Mouse (Mus musculus) lung, postnatal 14 days (tissue): ENCODE measurements around the gene Fn3k.

ENCODE experiments used
- DNase-seq: peaks from one replicate; pipeline ENCODE4 v3.0.0; 2021

Fn3k gene

DNA sequence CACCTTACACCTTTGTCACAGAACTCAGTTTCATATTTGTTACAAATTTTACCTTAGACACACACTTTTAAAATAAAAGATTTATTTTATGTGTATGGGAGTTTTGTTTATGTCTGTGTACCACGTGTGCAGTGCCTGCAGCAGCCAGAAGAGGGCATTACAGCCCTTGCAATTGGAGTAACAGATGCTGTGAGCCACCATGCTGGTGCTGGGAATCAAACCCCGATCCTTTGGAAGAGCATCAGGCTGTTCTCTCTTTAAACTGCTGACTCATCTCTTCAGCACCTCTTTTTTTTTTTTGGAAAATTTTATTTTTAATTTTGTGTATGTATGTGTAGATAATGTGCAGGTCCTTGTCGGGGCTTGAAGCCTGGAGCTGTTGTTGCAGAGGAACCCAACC, 23.2 kb downstream of the Fn3k start:
- DNase-seq: no peak

DNA sequence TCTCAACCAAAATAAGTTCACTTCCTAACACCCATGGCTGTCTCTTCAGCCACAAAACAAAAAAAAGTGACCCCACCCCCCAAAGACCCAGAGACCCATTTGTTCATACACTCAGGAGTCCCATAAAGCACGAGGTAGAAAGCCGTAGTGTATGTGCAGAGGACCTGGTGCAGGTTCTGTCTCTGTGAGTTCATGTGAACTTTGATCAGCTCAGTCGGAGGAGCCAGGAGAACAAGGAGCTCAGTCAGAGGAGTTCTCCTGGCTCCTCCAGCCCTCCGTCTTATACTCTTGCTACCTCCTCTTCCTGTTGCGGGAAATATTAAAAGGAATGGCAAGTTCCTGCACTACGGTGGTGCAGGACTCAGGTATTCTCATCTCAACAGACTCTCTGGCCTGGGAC, 32.7 kb downstream of the Fn3k start:
- no peak for DNase-seq

DNA sequence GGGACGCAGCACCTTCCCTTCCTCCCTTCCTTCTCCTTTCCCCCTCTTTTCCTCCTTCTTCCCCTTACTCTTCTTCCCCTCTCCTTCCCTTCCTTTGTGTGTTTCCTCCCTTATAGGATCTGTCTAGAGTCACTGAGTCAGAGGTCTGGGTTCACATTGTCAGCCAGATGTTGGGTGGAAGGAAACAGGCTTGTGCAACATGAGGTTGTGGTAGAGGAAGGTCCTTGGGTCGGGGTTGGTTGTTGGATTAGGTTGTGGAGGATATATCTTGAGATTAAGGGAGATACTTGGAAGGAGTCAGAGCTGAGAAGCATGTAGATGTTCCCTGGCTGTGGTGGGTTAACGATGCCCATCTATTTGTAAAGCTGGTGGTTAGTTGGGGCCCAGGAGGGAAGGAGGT, 40.1 kb downstream of the Fn3k start:
- no peak for DNase-seq

DNA sequence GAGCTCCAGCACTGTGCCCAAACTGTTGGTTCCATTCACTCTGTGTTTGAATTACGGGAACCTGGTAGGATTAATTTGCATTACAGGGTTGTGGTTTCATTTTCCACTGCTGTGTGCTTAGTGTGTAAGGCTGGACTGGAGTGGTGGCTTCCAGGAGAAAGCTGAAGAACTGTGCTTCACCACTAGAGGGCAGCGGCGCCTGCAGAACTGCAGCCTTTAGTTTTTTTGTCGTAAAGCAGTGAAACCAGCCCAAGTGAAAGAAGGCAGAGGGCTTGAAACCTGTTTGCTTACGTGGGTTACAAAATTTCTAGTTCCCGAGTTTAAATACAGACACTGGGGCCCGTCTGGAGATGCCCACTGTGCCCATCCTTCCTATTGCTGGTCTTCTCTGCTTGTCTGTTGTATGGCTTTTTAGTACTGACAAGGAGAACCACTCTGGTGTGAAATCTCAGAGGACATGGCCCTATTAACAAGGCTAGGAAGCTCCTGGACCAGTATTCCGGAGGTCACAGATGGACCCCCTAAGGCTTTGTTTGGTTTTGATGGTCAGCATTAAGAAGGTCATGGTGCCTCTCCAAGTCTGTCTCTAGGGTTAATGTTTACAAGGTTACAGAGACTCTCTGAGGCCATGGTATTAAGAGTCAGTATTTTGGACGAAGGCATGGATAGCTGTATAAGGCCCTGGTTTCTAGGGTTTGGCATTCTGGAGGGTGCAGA, 41.1 kb downstream of the Fn3k start:
- DNase-seq: peak; percentile 83

DNA sequence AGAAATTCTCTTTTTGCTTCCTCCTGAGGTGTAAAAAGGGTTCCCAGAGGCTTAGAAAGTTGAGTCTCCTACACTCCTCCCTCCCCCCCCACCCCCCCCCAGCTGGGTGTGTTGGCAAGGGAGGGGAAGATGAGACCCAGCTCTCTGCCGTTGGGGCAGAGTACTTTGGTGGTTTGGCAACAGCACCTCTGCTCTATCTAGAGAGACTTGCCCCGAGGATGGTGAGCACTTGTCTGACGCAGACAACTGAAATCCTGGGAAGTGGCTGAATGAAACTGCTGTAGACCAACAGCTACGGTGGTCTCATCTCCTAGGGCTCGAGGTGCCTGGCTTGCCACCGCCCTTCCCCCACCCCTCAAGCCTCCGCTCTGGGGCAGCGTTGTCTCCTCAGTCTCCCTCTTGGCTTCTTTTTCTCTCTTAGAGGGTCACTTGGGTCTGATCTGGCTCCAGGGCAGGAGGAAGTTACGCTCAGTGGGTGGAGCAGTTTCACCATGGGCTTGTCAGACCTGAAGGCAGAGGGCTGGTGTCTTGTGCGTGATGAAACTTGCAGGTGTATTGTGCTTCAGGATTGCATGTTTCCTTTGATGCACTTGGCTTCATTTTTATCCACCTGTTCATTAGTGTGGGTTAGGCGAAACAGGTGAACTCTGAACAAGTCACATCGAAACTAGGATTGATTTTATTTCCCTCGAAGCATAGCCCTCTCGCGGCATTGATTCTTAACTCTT, 44.9 kb downstream of the Fn3k start:
- no peak for DNase-seq

DNA sequence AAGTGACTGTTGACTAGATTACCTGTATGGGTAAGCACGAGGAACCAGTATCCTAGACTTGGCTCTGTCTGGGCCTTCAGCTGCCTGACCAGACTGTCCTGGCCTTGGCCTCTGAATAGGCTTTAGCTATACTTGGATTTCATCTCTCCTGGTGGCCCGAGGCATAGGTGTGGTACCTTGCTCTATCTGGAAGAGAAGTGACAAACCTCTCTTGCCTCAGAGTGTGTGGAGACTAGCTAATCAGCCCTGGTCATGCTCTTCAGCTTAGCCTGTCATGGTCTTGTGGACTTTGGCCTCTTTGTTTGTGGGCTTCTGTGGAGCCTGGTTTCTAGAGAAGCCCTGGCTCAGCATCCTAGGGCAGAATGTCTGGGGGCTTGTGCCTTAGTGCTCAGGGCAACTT, 46.4 kb downstream of the Fn3k start:
- DNase-seq: no peak

DNA sequence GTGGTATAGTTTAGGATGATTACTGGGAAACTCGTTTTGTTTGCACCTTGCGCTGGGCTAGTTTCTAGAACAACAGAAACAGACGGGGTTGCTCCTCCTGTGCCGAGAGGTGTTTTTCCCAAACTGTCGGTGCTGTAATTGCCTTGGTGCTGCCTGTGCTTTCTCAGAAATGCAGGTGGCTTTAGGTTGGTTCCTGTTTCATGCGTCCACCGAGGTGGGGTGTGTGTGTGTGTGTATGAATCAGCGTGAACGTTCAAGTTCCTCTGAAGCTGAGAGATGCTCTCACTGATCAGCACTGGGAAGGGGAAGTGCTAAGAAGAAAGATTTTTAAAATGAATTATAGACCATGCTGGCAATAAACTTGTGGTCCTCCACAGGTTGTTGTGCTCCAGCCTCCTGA, 51.2 kb downstream of the Fn3k start:
- no peak for DNase-seq

DNA sequence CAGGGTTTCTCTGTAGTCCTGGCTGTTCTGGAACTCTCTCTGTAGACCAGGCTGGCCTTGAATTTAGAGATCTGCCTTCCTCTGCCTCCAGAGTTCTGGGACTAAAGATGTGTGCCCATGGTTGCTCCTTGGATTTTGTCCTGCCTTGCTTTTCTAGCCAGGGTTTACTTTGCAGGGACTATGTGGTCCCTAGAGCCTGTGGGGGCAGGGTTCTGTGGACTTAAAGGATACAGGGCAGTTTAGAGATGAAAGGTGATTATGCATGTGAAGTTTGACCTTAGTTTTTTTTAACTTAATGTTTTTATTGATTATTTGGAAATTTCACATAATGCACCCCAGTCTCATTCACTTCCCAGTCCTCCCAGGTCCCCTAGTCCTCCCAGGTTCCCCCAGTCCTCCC, 55.9 kb downstream of the Fn3k start:
- DNase-seq: no peak
